Mouse (Mus musculus): Measurements from ENCODE around the gene Ubfd1. TPM values are rescaled to one million over a fixed set of nuclear protein-coding genes. Genes with fewer than 3 reads are reported as not detected.
"Not testable (repeated sequence)": the region's sequence is repeated elsewhere in the genome, so short reads cannot be mapped to it uniquely, and the experiment has no call there.

Gene Ubfd1
- total RNA-seq, 2 experiments from 2014 or later = 56.2 to 58.2 TPM

DNA sequence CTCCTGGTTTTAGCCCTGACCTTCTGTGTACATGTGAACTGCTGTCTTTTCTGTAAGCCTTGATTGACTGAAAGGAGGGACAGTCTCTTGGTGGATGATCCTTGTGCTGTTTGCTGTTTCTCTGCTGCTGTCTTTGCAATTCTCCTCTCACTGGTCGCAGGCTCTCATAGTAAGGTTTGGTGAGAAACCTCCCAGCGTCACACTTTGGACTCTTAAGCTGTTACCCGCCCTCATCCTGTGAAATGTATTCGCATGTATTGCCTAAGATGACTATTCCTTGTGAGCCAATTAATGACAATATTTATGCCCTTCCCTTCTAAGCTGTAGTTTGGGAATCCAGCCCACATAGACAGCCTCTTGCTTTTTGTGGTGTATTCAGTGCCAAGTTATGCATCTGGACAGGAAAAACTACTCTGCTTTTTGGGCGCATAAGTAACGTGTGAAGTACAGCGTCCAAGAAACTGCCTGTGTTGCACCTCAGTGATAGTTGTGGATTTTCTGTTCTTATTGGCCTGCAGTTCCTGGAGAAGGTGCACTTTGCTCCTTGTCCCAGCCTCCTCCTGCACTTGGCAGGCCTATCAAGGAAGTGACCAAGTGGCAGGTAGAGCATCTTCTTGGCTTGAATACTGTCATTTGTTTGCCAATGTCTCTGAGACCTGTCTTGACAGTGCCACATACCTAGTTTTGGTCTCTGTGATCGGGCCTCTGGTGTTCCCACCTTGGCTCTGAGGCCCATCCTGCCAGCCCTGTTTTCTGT, 13.0 kb downstream of the Ubfd1 start:
- intact Hi-C loops (cut with DNase I) = no loop called here
- DNase-seq (ENCODE audit: low spot score in 2 of 2) = no peak

DNA sequence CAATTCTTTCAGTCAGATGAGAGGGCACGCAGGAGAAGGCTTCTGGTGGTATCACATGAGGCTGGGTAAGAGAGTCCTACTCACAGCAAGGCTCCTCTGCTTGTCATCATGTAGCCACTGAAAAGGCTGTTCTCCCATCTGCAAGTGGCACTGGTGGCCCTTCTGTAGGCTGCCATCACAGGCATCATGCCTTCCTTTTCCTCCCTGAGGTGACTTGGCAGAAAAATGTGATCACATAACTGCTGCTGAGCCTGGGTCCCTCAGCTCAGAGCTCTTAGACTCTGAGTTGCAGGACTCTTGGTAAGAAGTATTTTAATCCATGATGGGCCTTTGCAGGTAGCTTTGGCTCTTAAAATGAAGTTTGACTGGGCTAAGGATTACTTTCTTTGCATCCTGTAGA, 14.1 kb downstream of the Ubfd1 start:
- intact Hi-C loops (cut with DNase I) = no loop called here
- no peak for DNase-seq (ENCODE audit: low spot score in 2 of 2)

DNA sequence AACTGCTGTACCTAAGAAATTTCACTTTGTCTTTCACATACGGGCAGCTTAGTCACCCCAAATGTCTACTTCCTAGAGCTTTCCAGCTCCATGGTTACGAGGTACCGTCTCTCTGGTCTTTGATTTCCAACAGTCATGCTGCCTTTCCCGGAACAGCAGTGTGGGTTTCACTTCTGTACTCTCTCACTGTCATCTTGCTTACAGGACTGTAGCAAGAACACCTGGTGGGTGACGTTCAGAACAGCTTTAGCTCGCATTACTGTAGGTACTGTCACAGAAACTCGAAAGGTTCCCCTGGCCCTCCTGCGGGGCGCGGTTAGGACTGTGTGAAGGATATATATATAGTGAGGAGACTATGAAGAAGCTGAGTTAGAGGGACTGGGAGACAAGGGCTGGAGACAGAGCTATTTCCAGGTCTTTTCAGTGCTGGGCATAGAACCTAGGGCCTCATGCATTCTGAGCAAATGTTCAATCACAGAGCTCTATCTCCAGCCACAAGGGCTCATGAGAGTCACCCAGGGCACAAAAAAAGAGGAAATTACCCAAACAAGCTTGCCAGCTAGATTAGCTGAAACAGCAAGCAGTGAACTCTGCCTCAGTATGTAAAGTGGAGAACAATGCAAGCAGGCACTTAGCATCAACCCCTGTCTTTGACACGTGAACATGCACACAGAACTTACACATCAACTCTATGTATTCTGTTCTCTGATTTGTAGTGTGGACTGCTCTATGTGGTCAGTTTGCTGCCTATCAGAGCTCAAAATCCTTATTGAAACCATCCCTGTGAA, 20.4 kb downstream of the Ubfd1 start:
- intact Hi-C loops (cut with DNase I) = no loop called here

DNA sequence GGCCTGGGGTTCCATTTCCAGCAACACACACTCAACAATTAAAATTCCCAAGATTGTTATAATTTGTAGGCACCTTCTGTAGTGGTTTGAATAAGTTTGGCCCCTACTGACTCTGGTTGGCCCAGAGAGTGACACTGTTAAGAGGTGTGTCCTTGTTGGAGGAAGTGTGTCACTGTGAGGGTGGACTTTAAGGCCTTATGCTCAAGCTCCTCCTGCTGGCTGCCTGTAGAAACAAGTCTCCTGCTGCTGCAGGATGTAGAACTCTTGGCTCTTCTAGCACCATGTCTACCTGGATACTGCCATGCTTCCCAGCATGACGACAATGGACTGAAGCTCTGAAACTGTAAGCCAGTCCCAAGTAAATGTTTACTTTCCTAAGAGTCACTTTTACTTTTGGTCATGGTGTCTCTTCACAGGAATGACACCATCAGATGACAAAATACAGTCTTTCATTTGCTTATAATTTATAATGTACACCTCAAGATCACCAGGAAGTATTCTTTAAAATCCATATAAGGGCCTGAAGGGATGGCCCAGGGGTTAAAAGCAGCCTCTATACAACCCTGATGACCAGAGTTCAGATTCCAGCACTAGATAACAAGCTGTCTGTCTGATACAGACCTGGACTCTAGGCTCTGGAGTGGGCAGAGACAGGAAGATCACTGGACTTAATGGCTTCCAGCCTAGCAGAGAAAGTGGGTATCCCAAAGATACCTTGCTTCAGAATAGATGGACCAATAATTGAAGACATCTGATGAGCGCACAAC, 27.8 kb downstream of the Ubfd1 start:
- no peak for DNase-seq (ENCODE audit: low spot score in 2 of 2)
- intact Hi-C loops (cut with DNase I) = no loop called here

More for the DNA sequence above, 20.4 kb downstream of the Ubfd1 start:
- DNase-seq (ENCODE audit: low spot score in 2 of 2) = peak in 1 of 2 experiments; percentile 17

DNA sequence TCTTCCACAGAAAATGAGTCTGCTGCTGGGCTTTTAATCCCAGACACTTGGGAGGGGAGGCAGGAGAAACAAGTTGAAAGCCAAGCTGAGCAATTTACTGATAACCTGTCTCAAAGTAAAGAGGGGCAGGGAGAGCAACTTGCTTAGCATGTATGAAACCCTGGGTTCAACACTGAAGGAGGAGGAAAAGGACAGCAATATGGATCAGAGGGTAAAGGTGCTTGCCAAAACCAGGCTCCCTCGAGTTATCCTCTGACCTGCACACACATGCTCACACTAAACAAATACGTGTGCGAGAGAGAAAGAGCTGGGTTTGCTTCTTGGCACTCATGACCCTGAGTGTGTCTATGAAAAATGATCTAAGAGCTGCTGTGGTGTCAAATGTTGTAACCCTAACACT, 31.0 kb downstream of the Ubfd1 start:
- no peak for DNase-seq (ENCODE audit: low spot score in 2 of 2)
- intact Hi-C loops (cut with DNase I) = no loop called here

DNA sequence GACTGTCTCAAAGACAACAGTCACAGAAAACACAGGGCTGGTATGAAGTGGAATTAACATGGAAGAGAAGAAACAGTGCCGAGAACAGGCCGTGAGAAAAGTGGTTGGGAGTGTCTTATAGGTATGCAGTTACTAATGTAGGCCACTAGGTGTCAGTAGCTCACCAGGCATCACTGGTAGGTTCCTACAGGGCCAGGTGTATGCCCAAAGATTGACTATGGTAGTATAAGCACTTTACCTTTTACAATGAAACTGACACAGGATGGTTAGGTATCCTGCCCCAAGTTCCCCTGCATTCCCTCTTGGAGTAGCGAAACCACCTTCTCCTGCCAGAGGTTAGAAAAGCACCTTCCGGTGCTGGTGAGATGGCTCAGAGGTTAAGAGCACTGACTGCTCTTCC, 32.2 kb downstream of the Ubfd1 start:
- DNase-seq (ENCODE audit: low spot score in 2 of 2) = peak in 1 of 2 experiments; percentile 16
- intact Hi-C loops (cut with DNase I) = no loop called here

DNA sequence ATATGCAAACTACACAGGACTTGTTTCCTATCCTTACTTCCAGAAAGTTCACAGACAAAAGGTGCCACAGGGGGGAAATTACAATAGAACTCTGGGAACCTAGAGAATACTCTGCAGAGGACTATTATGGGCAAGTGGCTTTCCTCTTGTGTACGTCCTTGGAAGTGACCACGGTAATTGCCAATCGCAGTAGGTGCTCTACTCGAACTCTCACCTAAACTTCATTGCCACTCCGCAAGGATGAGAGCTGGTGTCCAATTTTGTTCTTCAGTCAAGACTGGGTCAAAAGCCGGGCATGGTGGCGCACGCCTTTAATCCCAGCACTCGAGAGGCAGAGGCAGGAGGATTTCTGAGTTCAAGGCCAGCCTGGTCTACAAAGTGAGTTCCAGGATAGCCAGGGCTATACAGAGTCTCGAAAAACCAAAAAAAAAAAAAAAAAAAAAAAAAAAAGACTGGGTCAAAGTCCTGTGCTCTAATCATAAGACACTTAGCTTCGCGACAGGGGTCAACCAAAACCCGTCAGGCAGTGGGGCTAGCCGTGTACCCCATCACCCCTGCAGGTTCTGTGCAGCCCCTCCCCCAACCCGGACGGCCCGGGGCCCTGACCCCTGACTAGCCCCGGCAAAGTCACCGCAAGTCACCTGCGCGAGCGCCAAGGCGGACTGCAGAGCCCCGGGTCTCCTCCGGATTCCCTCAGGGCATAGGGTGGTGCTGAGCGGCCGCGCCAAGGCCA, 34.2 kb downstream of the Ubfd1 start:
- not testable (repeated sequence) for DNase-seq (ENCODE audit: low spot score in 2 of 2)
- intact Hi-C loops (cut with DNase I) = loop anchor here (5.0 kb wide), 1 partner anchor 34 kb away; the partner anchor contains the start of genes Ears2 and Ubfd1

DNA sequence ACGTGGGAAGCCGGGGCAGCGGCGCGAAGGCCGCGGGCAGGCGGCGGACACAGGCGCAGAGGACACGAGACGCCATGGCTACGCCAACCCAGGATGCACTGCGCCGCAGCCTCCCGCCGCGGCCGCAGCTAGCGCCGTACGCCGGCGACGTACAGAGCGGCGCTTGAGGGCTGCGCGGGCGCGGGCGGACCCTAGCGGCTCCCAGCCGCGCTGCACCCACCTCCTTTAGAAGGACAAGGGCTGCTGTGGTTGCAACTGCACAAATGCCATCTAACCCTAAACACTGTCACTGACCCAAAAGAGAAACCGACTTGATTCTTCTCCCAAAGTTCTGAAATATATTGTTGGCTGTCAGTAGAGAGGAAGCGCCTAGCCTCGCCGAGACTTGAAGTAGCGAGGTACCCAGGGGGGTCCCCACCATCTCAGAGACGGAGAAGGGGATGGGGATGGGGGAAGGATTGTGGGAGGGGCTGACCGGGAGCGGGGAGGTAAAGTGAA, 34.8 kb downstream of the Ubfd1 start, which contains the start of gene Ndufab1:
TSS of gene Ndufab1 (minus strand) at position 140 of the 498 bp plus-strand sequence.
- peak; percentile 88 to 92 for DNase-seq (ENCODE audit: low spot score in 2 of 2)
- intact Hi-C loops (cut with DNase I) = loop anchor here (5.0 kb wide), 1 partner anchor 34 kb away; the partner anchor contains the start of genes Ears2 and Ubfd1

DNA sequence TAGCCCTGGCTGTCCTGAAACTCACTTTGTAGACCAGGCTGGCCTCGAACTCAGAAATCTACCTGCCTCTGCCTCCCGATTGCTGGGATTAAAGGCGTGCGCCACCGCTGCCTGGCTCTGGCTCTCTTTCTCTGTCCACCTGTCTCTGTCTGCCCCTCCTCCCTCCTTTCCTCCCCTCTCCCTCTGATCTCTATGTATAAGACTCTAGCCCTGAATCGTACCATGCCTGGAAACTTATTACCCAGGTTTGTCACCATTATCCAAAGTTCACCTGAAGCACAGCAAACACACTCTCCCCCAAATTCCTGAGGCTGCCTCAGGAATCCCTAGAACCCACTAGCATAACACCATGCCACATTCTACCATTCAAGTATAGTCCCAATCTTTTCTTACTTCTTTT, 41.2 kb downstream of the Ubfd1 start:
- intact Hi-C loops (cut with DNase I) = no loop called here
- DNase-seq (ENCODE audit: low spot score in 2 of 2) = no peak

DNA sequence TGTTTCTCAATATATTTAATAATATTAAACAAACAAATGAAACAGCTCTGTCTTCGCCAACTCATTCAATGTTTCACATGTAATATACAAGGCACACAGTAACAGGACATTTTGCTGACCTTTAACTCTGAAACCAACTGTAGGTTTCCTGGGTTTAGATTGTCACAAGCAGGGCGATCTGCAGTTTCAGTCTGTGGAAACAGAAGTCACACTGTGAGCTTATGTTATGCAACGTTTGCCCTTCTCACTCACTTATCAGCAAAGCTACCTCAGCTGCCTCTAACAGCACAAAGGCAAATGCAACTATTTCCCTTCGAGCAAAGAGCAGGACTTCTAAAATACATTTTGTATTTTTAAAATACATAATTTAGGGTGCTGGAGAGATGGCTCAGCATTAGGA, 56.5 kb downstream of the Ubfd1 start:
- no peak for DNase-seq (ENCODE audit: low spot score in 2 of 2)
- intact Hi-C loops (cut with DNase I) = no loop called here

DNA sequence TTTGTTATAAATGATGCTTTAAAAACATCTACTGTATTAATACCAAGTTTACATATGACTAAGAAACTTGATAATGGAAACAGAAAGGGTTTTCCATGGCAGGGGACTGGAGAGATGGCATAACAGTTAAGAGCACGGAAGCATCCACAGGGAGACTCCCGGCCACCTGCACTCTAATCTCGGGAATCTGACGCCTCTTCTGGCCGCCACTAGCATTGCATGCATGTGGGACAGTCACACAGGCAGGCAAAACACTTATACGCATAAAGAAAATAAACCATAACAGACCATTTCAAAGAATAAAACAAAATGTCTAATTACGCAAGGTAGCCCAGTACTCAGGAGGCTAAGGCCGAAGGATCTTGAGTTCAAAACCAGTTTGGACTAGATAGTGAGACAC, 58.7 kb downstream of the Ubfd1 start:
- DNase-seq (ENCODE audit: low spot score in 2 of 2) = no peak
- intact Hi-C loops (cut with DNase I) = no loop called here

DNA sequence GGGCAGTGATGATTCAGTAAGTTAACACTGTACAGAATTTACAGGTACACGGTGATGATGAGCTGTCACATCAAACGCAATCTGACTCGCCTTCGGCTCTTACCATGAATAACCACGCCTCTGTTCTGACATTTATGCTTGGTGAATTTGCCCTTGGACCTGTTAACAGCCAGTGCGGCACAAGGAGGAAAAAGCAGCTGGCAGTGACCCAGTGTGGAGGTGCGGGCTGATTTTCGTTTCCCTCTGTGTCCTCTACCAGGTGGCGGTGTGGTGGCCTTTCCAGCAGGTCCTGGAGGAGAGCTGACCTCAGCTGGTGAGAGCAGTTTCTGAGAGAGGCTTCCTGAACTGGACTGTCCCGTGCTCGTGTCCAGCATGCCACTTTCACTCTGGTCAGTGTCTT, 60.0 kb downstream of the Ubfd1 start:
- intact Hi-C loops (cut with DNase I) = no loop called here
- DNase-seq (ENCODE audit: low spot score in 2 of 2) = no peak

Other genes starting within 250 kb of the Ubfd1 start
- gene Scnn1b, start 202.1 kb upstream of the Ubfd1 start, total RNA-seq (2021) = not detected
- gene Cog7, start 85.5 kb upstream of the Ubfd1 start, total RNA-seq (2021) = 10 to 100 TPM; 42.5 to 44.3 TPM
- 10 to 100 TPM; 26.8 to 34.8 TPM for gene Gga2, start 46.0 kb upstream of the Ubfd1 start, total RNA-seq (2021)
- gene Ears2, start 88 bp downstream of the Ubfd1 start, total RNA-seq (2021) = 1 to 10 TPM; 8.3 to 8.6 TPM
- gene Ndufab1, start 34.7 kb downstream of the Ubfd1 start, total RNA-seq (2021) = 100 to 1,000 TPM; 267 to 269 TPM
- gene Palb2, start 65.8 kb downstream of the Ubfd1 start, total RNA-seq (2021) = 1 to 10 TPM; 1.1 to 1.9 TPM
- gene Dctn5, start 65.9 kb downstream of the Ubfd1 start, total RNA-seq (2021) = 100 to 1,000 TPM in 1 of 2 experiments, 10 to 100 TPM in 1; 99.2 to 101 TPM
- 1 to 10 TPM; 1.4 to 2.5 TPM for gene Plk1, start 92.3 kb downstream of the Ubfd1 start, total RNA-seq (2021)
- under 1 TPM; 0.25 TPM for gene Ern2, start 119.0 kb downstream of the Ubfd1 start, total RNA-seq (2021)
- 1 to 10 TPM; 2.3 to 4.7 TPM for gene Chp2, start 152.3 kb downstream of the Ubfd1 start, total RNA-seq (2021)
- gene Prkcb, start 221.6 kb downstream of the Ubfd1 start, total RNA-seq (2021) = 1,000 to 10,000 TPM in 1 of 2 experiments, 100 to 1,000 TPM in 1; 978 to 1,072 TPM